Mouse (Mus musculus) CD4-positive, CD25-positive, alpha-beta regulatory T cell, adult 2 months (primary cell): ENCODE data around the gene Itih1.
A peak's percentile ranks its signal among the peaks of the same experiment; 100 is the strongest.

Source experiments
- DNase-seq: peaks from one replicate; pipeline ENCODE4 v3.0.0-alpha.2; 2012; ENCODE audit warnings: low read depth, low spot score

The Itih1 gene

DNA sequence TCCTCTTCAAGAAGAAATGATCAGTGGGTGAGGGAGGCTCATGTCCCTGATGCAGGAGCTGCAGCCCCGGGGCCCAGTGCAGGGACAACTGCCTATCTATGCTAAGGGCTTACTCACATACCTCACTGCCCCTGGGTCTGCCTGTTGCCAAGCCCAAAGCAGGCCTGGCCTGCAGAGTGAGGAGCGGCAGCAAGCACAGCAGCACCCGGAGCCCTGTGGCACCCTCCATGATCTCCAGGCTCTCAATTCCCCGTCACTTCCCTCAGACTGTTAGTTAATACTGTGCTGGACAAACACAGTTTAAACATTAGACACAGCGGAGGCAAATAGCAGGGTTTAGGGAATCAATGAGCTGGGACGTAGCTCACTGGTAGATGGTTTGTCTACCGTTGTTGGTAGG, at the start of gene Itih1:
Itih1 (minus strand) TSS at position 252 of the 400 bp plus-strand sequence.
- no peak for DNase-seq

- no peak for DNase-seq
Observed at GRCm38 (mm10) chr14:30976222-30976621, 33.1 kb upstream of the Itih1 start.

- no peak for DNase-seq
Observed at GRCm38 (mm10) chr14:30974204-30974603, 31.1 kb upstream of the Itih1 start.

DNA sequence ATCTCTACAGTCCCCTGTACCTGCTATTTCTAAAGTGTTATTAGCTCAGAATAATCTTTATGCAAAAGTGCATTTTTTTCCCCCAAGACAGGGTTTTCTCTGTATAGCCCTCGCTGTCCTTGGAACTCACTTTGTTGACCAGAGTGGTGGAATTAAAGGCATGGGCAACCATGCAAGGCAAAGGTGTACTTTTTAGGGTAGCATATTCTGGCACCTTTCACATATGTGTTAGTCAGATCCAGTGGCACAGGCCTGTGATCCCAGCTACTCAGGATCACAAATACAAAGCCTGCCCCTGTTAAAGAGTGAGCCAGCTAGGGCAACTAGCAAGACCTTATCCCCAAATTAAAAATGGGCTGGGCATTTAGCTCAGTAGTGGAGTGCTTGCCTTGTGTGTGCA, 17.3 kb upstream of the Itih1 start:
- DNase-seq: no peak

GRCm38 (mm10) chr14:30959031-30959430, 15.9 kb upstream of the Itih1 start:
- DNase-seq: no peak

DNA sequence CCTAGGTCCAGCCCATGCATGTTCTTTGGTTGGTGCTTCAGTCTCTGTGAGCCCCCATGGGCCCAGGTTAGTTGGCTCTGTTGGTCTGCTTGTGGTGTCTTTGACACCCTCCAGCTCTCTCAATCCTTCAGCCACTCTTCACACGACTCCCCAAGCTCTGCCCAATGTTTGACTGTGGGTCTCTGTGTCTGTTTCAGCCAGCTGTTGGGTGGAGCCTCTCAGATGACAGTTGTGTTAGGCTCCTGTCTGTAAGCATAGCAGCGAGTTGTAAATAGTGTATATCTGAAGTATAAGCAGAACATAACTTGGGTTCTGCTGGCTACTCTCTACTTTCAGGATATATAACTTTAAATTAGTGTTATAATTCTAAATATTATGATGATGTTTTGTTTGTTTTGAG, 15.4 kb upstream of the Itih1 start:
- no peak for DNase-seq

DNA sequence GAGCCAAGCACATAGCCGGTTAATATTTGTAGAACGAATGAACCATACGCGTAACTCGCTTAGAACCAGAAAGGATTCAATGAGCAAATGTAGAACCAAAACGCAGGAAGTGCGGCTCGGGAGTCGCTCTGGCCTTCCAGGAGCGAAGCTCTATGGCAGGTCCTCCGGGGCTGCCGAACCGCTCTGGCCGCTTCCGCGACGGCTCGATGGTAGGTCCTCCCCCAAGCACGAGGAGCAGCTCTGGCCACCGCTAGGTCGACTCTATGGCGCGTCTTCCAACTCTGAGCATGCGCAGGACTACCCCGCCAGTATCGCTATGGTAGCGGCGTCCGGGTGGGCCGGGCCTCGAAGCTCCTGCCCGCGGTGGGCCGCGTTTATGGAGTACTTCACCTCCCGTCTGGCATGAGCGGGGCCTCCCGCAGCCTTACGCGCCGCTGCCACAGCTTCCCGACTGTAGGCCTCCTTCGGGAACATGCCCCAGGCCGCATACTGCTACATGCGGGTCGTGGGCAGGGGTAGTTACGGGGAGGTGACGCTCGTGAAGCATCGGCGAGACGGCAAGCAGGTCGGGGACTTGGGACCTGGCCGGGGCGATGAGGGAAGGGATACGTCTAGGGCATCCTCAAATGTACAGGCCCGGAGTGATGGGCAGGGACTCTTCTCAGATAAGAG, 8.2 kb upstream of the Itih1 start, which contains the start of gene Nek4:
Nek4 (plus strand) TSS at position 224 of the 672 bp plus-strand sequence.
- DNase-seq: peak; percentile 96

DNA sequence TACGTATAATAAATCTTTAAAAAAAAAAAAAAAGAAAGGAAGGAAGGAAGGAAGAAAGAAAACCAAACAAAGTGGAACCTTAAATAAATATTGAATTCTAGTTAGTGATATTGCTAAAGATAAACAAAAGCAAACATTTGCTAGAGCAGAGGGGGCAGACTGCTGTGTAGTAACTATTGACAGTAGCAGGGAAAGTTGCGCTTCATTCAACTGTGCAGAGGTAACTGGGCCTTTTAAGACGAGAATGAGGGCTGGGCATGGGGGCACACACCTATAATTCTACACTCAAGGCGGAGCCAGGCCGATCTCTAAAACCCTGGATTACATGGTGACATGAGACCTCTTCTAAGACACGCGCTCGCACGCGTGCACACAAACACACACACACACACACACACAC, 6.9 kb upstream of the Itih1 start:
- DNase-seq: no peak

- no peak for DNase-seq
Observed at GRCm38 (mm10) chr14:30944745-30945144, 1.7 kb upstream of the Itih1 start.

DNA sequence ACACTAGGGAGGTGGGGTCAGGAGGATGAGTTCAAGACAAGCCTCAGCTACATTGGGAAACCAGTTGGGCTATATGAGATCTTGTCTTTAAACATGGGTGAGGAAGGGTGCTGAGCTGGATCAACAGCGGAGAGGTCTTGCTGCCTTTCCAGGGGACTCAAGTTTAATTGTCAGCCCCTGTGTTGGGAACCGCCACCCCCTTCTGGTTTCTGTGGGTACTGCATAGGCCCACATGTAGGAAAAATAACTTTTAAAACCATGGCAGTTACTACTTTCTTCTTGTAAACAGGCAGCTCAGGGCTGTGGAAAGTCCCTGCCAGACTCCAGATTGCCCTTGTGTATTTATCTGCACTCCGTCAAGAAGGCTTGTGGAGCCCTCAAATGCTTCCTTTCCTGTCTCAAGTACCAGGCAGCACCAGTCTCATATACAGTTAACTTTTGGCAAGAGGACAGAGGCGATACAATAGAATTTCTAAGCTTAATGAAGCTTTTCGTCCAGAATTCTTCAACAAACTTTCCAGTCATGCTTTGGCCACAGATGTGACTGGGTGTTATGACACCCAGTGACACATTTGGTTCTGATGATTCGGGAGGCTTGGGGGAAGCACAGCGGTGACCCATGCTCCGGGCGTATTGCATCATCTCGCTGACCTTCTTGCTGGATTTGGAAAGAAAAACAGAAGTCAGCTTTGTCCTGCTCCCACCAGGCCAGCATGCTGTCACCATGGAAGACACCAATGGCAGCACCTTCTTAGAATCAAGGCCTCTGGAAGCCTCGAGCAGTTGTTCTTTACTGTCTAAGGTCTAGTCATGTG, 978 bp upstream of the Itih1 start:
- DNase-seq: peak; percentile 65

DNA sequence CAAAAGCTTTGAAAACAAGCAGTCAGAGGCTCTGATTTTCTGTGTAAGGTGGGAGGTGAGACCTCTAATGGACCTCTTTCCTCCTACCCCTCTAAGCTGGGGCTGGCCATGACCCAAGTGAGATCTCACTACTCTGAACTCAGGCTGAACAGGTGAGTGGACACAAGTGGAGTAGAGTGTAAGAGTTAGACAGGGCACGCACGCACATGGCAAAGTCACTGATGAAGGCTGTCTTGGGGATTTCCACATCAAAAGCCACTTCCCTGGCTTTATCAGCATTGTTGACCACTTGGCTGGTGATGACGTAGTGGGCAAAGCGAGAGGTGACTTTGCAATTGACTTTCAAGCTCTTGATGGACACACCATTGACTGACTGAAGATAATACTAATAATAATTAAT, 835 bp downstream of the Itih1 start:
- no peak for DNase-seq

DNA sequence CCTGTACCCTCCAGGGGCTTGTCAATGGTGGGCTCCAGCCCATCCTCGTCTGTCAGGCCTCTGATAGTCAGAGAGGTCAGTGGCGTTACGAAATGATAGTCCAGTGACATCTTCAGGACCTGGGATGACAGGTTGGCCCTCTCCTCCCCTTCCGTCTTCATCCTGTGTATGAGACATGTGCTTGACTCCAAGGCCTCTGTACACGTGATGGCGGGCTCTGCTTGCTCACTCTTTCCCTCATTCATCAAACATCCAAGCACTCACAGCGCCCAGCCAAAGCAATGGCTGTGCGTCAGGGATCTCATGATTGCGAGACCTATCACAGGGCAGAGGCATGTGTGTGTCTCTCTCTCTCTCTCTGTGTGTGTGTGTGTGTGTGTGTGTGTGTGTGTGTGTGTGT, 9.7 kb downstream of the Itih1 start:
- no peak for DNase-seq

GRCm38 (mm10) chr14:30930386-30930785, 12.7 kb downstream of the Itih1 start:
- DNase-seq: no peak

DNA sequence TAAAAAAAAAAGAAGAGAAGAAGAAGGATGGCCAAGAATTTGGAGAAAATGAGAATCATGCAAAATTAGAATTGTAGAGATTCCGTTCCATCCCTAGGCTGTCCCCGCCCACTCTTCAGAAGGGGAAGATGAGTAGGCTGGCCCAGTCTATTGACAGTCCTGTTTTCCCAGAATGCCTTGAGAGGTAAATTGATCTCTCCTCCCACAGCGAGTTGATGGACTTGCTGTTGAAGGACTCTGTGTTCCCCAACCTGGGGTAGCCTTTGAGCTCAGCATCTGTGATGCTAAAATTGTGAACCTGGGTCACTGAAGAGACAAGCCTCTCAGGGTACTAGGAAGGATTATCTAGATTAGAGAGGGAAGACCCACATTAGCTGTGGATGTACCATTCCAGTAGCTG, 17.6 kb downstream of the Itih1 start:
- DNase-seq: no peak

GRCm38 (mm10) chr14:30923375-30924105, 19.5 kb downstream of the Itih1 start, which contains the start of gene Itih3:
Gene Itih3 (minus strand): TSS chr14:30923760.
- no peak for DNase-seq

GRCm38 (mm10) chr14:30922053-30922670, 20.9 kb downstream of the Itih1 start:
- DNase-seq: no peak

DNA sequence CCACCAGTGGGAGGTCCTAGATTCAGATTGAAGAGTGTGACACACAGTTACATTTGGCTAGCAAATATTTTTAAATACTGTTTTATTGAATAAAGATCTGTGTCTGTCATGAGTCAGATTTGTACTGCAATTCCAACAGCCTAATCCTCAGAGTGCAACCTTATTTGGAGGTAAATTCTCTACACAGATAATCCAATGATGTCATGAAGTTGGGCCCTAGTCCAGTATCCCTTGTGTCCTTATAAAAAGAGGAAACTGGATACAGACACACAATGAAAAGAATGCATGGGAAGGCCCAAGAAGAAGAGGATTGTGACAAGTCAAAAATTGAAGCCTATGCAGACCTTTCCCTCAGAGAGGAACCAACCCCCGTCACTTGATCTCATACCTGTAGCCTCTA, 26.6 kb downstream of the Itih1 start:
- no peak for DNase-seq

DNA sequence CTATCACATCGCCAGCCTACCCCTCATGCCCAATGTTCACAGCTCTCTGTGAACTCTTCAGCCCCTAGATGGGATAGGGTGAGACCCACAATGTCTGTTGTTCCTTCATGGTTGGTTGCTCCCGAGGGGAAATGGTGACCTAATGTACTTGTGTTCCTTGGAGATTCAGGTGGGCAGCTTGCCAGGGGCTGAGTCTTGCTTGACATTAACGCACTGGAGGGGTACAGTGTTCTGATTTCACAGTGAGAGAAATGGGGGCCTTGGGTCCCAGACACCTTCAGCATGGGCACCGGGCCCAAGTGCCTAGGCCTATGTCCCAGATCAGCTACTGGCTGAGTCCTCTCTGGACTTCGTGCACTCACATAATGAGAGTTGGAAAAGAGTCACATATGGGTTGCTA, 29.7 kb downstream of the Itih1 start:
- DNase-seq: no peak

DNA sequence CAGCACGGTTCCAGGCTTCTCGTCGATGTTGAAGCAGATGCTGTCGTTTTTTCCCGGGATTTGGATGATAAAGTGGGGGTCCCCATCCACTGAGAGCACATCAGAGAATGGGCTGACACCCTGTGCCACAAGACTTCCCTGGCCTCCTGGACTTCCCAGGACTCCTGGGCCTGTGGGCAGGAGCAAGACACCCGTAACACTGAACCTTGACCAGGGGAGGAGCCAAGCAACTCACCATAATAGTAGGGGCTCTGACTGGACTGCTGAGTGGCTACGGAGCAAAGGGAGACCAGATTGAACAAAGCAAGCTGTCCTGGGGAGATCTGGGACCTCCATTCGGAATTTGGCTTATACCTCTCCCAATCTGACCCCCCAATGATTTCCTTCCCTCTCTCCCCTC, 30.4 kb downstream of the Itih1 start:
- DNase-seq: no peak

DNA sequence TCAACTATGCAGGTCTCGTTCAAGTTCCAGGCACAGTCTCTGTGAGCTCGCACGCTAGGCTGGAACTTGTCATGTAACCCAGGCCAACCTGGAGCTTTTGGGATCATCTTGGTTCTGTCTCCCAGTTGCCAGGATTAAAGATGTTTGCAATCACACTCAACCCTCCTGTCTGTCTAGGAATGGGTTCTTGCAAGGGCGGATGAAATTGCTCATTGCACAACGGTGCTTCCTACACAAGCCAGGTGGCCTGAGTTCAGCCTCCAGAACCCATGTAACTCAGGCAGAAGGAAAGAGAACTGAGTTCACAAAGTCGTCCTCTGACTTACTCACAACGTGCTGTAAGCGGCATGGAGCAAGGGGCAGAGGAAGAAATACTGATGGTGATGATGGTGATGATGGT, 31.9 kb downstream of the Itih1 start:
- no peak for DNase-seq

DNA sequence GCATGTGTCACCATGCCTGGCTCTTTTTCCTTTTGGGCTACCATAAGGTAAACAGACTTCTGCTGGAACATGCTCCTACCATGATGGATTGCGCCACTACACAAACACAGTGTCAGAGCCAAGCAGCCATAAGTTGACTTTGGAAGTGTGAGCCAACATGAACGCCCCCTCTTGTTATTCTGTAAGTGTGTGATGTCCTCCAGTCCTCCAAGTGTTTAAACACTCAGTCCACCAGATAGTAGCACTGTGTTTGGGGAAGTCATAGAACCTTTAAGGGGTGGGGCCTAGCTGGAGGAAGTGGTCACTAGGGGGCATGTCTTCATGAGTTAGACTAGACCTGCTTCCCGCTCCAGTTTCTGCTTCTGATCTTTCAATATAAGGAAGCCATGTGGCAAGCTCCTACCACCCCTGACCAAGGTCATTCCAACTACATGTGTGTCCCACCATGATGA, 35.2 kb downstream of the Itih1 start:
- no peak for DNase-seq

- DNase-seq: no peak
Observed at GRCm38 (mm10) chr14:30906001-30906400, 37.1 kb downstream of the Itih1 start.
